Mouse (Mus musculus) intestine, embryonic 14.5 days (tissue): ENCODE results near the gene Hmg20b. TPM values are rescaled to one million over a fixed set of nuclear protein-coding genes. Genes with fewer than 3 reads are reported as not detected.

Source experiments
- ATAC-seq: fragments of 200-750 bp; cut with Nextera tagmentation; replicated peaks from 2 replicates; pipeline ENCODE4 v1.8.0; 2017; ENCODE audit warnings: low read depth, moderate number of reproducible peaks, moderate TSS enrichment, moderate library complexity; ENCODE audit not compliant: low FRiP score, low TSS enrichment
- DNase-seq: peaks from one replicate; pipeline ENCODE4 v3.0.0-alpha.2; 2018; ENCODE audit warnings: low spot score
- H3K27ac ChIP-seq: fragments of 300-500 bp; sonication (generic); 2 replicates; pipeline ENCODE4 v1.5.1; 2014; ENCODE audit warnings: low read depth, mild to moderate bottlenecking, control low read depth
- H3K27me3 ChIP-seq: fragments of 300-500 bp; sonication (generic); replicated peaks from 2 replicates; pipeline ENCODE4 v1.6.1; 2014; ENCODE audit warnings: low read length, control low read depth; ENCODE audit not compliant: control insufficient read depth, insufficient read depth
- H3K36me3 ChIP-seq: fragments of 300-500 bp; sonication (generic); 2 replicates; pipeline ENCODE4 v1.6.1; 2014; ENCODE audit warnings: low read length, control low read depth; ENCODE audit not compliant: control insufficient read depth, insufficient read depth
- H3K4me1 ChIP-seq: fragments of 300-500 bp; sonication (generic); replicated peaks from 2 replicates; pipeline ENCODE4 v1.6.1; 2014; ENCODE audit warnings: low read length, control low read depth, mixed read lengths; ENCODE audit not compliant: control insufficient read depth, insufficient read depth
- H3K4me2 ChIP-seq: fragments of 300-500 bp; sonication (generic); 2 replicates; pipeline ENCODE4 v1.6.1; 2014; ENCODE audit warnings: low read length
- H3K4me3 ChIP-seq: fragments of 300-500 bp; sonication (generic); 2 replicates; pipeline ENCODE4 v1.5.1; 2014; ENCODE audit warnings: low read depth, low read length, control low read depth, mixed read lengths
- H3K9ac ChIP-seq: fragments of 300-500 bp; sonication (generic); 2 replicates; pipeline ENCODE4 v1.6.1; 2014; ENCODE audit warnings: mild to moderate bottlenecking, low read length
- H3K9me3 ChIP-seq: fragments of 300-500 bp; sonication (generic); 2 replicates; pipeline ENCODE4 v1.6.1; 2016; ENCODE audit warnings: low read length, control low read depth; ENCODE audit not compliant: control insufficient read depth
- WGBS: fragments of 180-500 bp; shearing (Covaris S2); extraction: QIAGEN DNeasy Blood & Tissue Kit; methylation state at CpG from one replicate; pipeline ENCODE4 v1.1.7; 2014; 5-methylcytosine and 5-hydroxymethylcytosine counted together
- polyA plus RNA-seq: library from polyadenylated mRNA; unstranded; fragments of >200 nt; fragmentation: Nextera tagmentation; extraction: Ambion mirVana; gene quantifications from 2 replicates; pipeline ENCODE4 v1.2.1, GENCODE M21; 2014

Hmg20b gene
- 85.0 and 86.8 TPM in 2 replicates for polyA plus RNA-seq

DNA sequence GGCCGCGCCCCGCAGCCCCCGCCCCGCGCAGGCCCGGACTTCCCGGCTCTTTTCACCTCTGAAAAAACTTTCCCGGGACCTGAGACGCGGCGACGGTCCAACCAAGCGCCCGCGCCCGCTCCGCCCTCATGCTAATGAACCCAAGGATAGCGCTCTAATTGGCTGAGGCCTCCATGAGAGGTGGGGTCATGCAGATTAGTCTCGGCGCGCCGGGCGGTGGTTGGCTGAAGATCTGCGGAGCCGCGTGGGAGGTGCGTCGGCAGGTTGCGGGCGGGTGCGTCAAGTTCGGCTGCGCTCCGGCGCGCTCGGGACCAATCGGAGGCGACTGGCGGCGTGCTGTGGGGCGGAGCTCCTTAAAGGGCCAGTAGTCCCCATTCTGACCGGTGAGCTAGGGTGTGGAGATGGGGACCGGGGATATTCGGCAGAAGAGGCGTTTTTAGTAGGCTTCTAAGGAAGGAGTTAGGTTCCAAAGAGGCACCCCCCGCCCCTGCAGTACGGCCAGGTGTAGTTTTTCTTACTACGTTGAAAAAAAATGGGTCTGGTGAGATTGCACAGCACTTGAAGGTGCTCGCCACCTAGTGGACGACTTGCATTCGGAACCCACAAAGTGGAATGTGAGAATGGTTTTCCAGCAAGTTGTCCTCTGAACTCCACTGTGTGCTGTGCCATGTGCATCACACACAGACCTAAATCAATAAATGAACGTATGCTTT is at the start of gene Hmg20b:
Hmg20b (minus strand) TSS at position 130 of the 713 bp plus-strand sequence.
- ATAC-seq: peak; percentile 92
- Histone ChIP-seq H3K36me3 (peaks cover 6% of the 10 kb centered on the region), H3K27me3 (no peaks in the 10 kb centered on the region), H3K9me3 (no peaks in the 10 kb centered on the region), H3K4me2 (peak within 1 kb of the TSS; percentile 88), H3K4me1 (peaks cover 26% of the 10 kb centered on the region), H3K4me3 (peak within 1 kb of the TSS; percentile 66), H3K9ac (peak within 1 kb of the TSS; percentile 78), H3K27ac (peak within 1 kb of the TSS; percentile 62)
- peak; percentile 97 for DNase-seq
- under 1% methylated on average over 54 of the region's 54 CpGs for WGBS

DNA sequence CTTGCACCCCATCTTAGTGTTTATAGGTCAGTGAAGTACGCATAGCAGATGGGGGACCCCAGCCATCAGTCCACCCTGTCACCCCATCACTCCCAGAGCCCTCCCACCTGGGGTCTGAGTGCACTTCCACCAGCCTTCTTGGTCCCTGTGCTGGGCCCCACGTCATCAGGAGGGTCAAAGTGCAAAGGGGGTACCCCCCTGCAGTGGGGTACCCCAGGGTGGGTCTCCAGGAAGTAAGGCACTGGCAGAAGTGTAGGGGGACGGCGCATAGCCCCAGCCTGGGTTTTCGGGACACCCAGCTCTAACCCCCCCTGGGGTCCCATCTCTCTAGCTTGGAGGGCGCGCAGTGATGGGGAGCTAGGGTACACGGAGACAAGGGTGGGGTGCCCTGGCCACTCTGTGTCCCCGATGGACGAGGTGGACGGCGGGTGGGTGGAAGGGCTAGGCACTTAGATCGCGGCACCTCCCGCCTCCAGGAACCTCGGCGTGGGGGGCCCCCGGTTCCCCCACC is 49.6 kb upstream of the Hmg20b start:
- no peak overlapping the region for H3K9ac ChIP-seq
- no peak for ATAC-seq
- no peak overlapping the region for H3K4me2 ChIP-seq
- no peak overlapping the region for H3K27ac ChIP-seq
- H3K27me3 ChIP-seq: no peaks in the 10 kb centered on the region
- H3K9me3 ChIP-seq: no peaks in the 10 kb centered on the region
- 73% methylated on average over 18 of the region's 18 CpGs for whole genome bisulfite sequencing
- DNase-seq: no peak
- peaks cover 38% of the 10 kb centered on the region for H3K36me3 ChIP-seq
- H3K4me1 ChIP-seq: peaks cover 15% of the 10 kb centered on the region
- no peak overlapping the region for H3K4me3 ChIP-seq

- H3K27me3 ChIP-seq: no peaks in the 10 kb centered on the region
- H3K27ac ChIP-seq: no peak overlapping the region
- DNase-seq: no peak
- H3K9ac ChIP-seq: no peak overlapping the region
- H3K36me3 ChIP-seq: peaks cover 33% of the 10 kb centered on the region
- H3K4me2 ChIP-seq: no peak overlapping the region
- ATAC-seq: no peak
- H3K4me1 ChIP-seq: peaks cover 15% of the 10 kb centered on the region
- no peaks in the 10 kb centered on the region for H3K9me3 ChIP-seq
- no peak overlapping the region for H3K4me3 ChIP-seq
- WGBS: 52% methylated on average over 5 of the region's 5 CpGs
These were observed 49.0 kb upstream of the Hmg20b start for GRCm38 (mm10) chr10:81399296-81399695.

DNA sequence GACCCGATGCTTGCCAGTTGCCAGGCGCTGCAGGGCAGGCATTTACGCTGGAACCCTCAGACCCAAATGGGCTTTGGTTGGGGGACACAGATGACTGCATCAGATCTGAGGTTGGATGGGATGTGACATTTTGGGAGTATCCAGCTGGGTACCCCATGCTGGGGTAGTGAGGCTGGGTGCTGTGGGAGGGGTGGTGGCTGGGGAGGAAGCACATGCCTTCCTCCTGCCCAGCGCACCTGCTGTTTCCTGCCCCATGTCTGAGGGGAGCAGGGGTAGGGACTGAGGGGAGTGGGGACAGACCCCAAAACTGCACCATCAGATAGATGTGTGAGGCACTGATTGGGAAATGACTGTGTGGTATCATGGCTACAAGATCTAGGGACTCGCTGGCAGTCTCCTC is 46.5 kb upstream of the Hmg20b start:
- H3K27me3 ChIP-seq: no peaks in the 10 kb centered on the region
- peaks cover 16% of the 10 kb centered on the region for H3K4me1 ChIP-seq
- no peak overlapping the region for H3K9ac ChIP-seq
- ATAC-seq: no peak
- H3K4me3 ChIP-seq: no peak overlapping the region
- DNase-seq: no peak
- 83% methylated on average over 5 of the region's 5 CpGs for WGBS
- no peak overlapping the region for H3K27ac ChIP-seq
- no peaks in the 10 kb centered on the region for H3K9me3 ChIP-seq
- no peak overlapping the region for H3K4me2 ChIP-seq
- peaks cover 28% of the 10 kb centered on the region for H3K36me3 ChIP-seq

GRCm38 (mm10) chr10:81395865-81396264 is 45.6 kb upstream of the Hmg20b start:
- Histone ChIP-seq H3K9ac (no peak overlapping the region), H3K4me2 (no peak overlapping the region), H3K36me3 (peaks cover 27% of the 10 kb centered on the region), H3K27me3 (no peaks in the 10 kb centered on the region), H3K4me3 (no peak overlapping the region), H3K27ac (no peak overlapping the region), H3K9me3 (no peaks in the 10 kb centered on the region), H3K4me1 (peaks cover 16% of the 10 kb centered on the region)
- no peak for DNase-seq
- 89% methylated on average over 4 of the region's 4 CpGs for WGBS
- no peak for ATAC-seq

- 15% methylated on average over 5 of the region's 5 CpGs for WGBS
- H3K4me1 ChIP-seq: peaks cover 16% of the 10 kb centered on the region
- peak; percentile 92 for DNase-seq
- peaks cover 20% of the 10 kb centered on the region for H3K36me3 ChIP-seq
- H3K27me3 ChIP-seq: no peaks in the 10 kb centered on the region
- no peaks in the 10 kb centered on the region for H3K9me3 ChIP-seq
- H3K4me2 ChIP-seq: no peak overlapping the region
- ATAC-seq: no peak
- H3K4me3 ChIP-seq: no peak overlapping the region
- no peak overlapping the region for H3K27ac ChIP-seq
- no peak overlapping the region for H3K9ac ChIP-seq
These were observed 44.8 kb upstream of the Hmg20b start for GRCm38 (mm10) chr10:81395127-81395526.

GRCm38 (mm10) chr10:81393456-81394063 is 43.3 kb upstream of the Hmg20b start:
- 5% methylated on average over 19 of the region's 19 CpGs for WGBS
- peak; percentile 77 for DNase-seq
- H3K9me3 ChIP-seq: no peaks in the 10 kb centered on the region
- peak overlapping the region; percentile 69 for H3K27ac ChIP-seq
- peak overlapping the region; percentile 40 for H3K9ac ChIP-seq
- peak overlapping the region; percentile 34 for H3K4me3 ChIP-seq
- H3K27me3 ChIP-seq: no peaks in the 10 kb centered on the region
- peak overlapping the region; percentile 61 for H3K4me2 ChIP-seq
- H3K36me3 ChIP-seq: peaks cover 13% of the 10 kb centered on the region
- peak; percentile 13; the same call in 1 of the 2 replicates for ATAC-seq
- peaks cover 20% of the 10 kb centered on the region for H3K4me1 ChIP-seq

GRCm38 (mm10) chr10:81392781-81393185 is 42.5 kb upstream of the Hmg20b start, which contains the start of gene Smim24:
Gene Smim24, plus strand, starts transcription at chr10:81393051.
- ATAC-seq (peak; percentile 59), DNase-seq (no peak)
- Histone ChIP-seq H3K4me2 (peak within 1 kb of the TSS; percentile 61), H3K27ac (peak within 1 kb of the TSS; percentile 69), H3K27me3 (no peaks in the 10 kb centered on the region), H3K9ac (peak within 1 kb of the TSS; percentile 40), H3K9me3 (no peaks in the 10 kb centered on the region), H3K4me3 (peak within 1 kb of the TSS; percentile 34), H3K4me1 (peaks cover 20% of the 10 kb centered on the region), H3K36me3 (peaks cover 21% of the 10 kb centered on the region)
- WGBS: 56% methylated on average over 14 of the region's 14 CpGs
